Mouse (Mus musculus) liver, embryonic 11.5 days (tissue): ENCODE measurements at regions not wholly inside any gene's neighbourhood (a gene's known extent, or its start where the extent isn't known, plus 50 kb on each side); places are given as distances from the start of the nearest gene placed in this dataset.
A peak's percentile ranks its signal among the peaks of the same experiment; 100 is the strongest.

ENCODE experiments used
- ATAC-seq: fragments of 200-750 bp; cut with Nextera tagmentation; replicated peaks from 2 replicates; pipeline ENCODE4 v1.8.0; 2017; ENCODE audit warnings: moderate number of reproducible peaks, mild to moderate bottlenecking, moderate TSS enrichment, moderate library complexity; ENCODE audit not compliant: low FRiP score
- DNase-seq: peaks from one replicate; pipeline ENCODE4 v3.0.0-alpha.2; 2017; ENCODE audit warnings: low spot score
- H3K27ac ChIP-seq: fragments of 300-500 bp; sonication (generic); 2 replicates; pipeline ENCODE4 v1.5.1; 2014; ENCODE audit warnings: mild to moderate bottlenecking, low read depth, low read length, control low read depth
- H3K27me3 ChIP-seq: fragments of 300-500 bp; sonication (generic); replicated peaks from 2 replicates; pipeline ENCODE4 v1.6.1; 2014; ENCODE audit warnings: low read length, mixed read lengths; ENCODE audit not compliant: control insufficient read depth, insufficient read depth
- H3K36me3 ChIP-seq: fragments of 300-500 bp; sonication (generic); 2 replicates; pipeline ENCODE4 v1.6.1; 2014; ENCODE audit warnings: mild to moderate bottlenecking, low read length, moderate library complexity, mixed read lengths; ENCODE audit not compliant: control insufficient read depth, insufficient read depth
- H3K4me1 ChIP-seq: fragments of 300-500 bp; sonication (generic); replicated peaks from 2 replicates; pipeline ENCODE4 v1.6.1; 2014; ENCODE audit warnings: low read length, mixed read lengths; ENCODE audit not compliant: control insufficient read depth, insufficient read depth
- H3K4me2 ChIP-seq: fragments of 300-500 bp; sonication (generic); 2 replicates; pipeline ENCODE4 v1.6.1; 2014; ENCODE audit warnings: mild to moderate bottlenecking, control low read depth, moderate library complexity
- H3K4me3 ChIP-seq: fragments of 300-500 bp; sonication (generic); 2 replicates; pipeline ENCODE4 v1.5.1; 2014; ENCODE audit warnings: low read depth, low read length, control low read depth
- H3K9ac ChIP-seq: fragments of 300-500 bp; sonication (generic); 2 replicates; pipeline ENCODE4 v1.6.1; 2014; ENCODE audit warnings: low read depth, low read length, control low read depth
- H3K9me3 ChIP-seq: fragments of 300-500 bp; sonication (generic); 2 replicates; pipeline ENCODE4 v1.6.1; 2016; ENCODE audit warnings: low read length, inconsistent platforms, mixed read lengths; ENCODE audit not compliant: control insufficient read depth
- WGBS: fragments of 180-500 bp; shearing (Covaris S2); extraction: QIAGEN DNeasy Blood & Tissue Kit; methylation state at CpG from one replicate; pipeline ENCODE4 v1.1.7; 2014; 5-methylcytosine and 5-hydroxymethylcytosine counted together

DNA sequence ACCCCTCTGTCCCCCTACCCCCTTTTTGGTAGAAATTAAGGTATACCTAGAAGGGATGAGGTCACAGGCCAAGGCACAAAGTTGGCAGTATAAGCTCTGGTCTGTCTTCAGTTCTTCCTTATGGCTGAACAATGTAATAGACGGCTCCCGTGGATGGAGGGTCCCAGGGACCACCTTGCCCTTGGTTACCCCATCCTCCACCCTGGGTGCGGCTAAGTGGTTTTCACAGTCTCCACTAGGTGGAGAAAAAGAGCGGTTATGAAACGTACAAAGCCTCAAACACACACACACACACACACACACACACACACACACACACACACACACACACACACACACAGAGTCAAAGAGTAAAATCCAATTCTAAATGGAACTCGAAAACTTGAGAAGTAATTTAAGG, 93.1 kb downstream of the Nog start:
- no peak overlapping the region for H3K9ac ChIP-seq
- 48% methylated on average over 6 of the region's 6 CpGs for WGBS
- no peak overlapping the region for H3K4me3 ChIP-seq
- DNase-seq (no peak), ATAC-seq (no peak)
- H3K9me3 ChIP-seq, result no peaks in the 10 kb centered on the region
- H3K4me2 ChIP-seq, result no peak overlapping the region
- H3K27me3 ChIP-seq, result no peaks in the 10 kb centered on the region
- no peaks in the 10 kb centered on the region for H3K36me3 ChIP-seq
- no peaks in the 10 kb centered on the region for H3K4me1 ChIP-seq
- no peak overlapping the region for H3K27ac ChIP-seq

DNA sequence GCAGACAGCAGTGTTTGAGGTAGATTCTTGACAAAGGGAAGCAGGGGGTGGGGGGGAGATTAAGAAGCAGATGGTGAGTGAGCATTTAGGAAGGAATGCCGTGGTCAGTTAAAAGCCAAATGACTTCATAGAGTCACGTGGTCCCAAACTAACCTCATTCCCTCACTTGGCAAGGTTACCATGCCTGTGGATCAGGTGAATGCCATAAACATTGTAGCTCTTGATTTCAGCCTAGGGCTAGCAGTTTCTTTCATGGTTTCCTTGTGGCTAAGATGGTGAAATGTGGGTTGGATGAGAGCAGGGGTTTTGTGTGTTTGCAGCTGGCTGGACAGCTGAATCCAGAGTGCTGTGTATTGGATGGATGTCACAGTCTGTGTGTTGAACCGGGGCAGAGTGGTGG, 95.3 kb downstream of the Nog start:
- Histone ChIP-seq H3K36me3 (no peaks in the 10 kb centered on the region), H3K9ac (no peak overlapping the region), H3K27me3 (no peaks in the 10 kb centered on the region), H3K4me2 (no peak overlapping the region), H3K9me3 (no peaks in the 10 kb centered on the region), H3K4me1 (no peaks in the 10 kb centered on the region), H3K27ac (no peak overlapping the region), H3K4me3 (no peak overlapping the region)
- DNase-seq (no peak), ATAC-seq (no peak)
- 35% methylated on average over 3 of the region's 3 CpGs for WGBS

DNA sequence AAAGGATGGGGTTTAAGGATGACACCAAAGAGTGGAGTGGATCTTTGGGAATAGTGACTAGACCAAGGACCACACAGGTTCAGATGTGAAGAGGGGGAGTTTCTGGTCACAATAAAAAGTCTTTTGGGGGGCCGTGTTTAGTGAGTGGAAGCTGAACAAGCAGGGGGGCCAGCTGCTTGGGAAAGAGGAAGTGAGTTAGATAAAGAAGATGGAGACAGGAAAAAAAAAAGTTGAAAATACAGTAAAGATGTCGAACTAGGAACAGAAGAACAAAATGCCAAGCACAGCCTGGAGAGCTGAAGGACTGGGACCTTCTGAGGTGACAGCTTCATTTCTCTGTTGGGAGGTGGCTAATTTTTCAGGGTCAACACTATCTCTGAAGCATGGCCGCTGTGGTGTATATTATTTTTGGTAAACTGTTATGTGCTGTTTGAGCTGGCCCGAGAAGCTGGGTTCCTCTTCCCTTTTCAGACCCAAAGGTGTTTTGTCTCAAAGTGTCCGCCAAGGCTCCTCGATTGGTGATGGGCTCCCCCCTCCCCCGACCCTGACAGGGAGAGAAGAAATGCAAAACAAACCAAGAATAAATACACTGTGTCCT, 97.1 kb downstream of the Nog start:
- H3K4me1 ChIP-seq, result no peaks in the 10 kb centered on the region
- H3K27ac ChIP-seq, result no peak overlapping the region
- H3K36me3 ChIP-seq, result no peaks in the 10 kb centered on the region
- 42% methylated on average over 7 of the region's 7 CpGs for WGBS
- H3K9ac ChIP-seq, result no peak overlapping the region
- H3K27me3 ChIP-seq, result no peaks in the 10 kb centered on the region
- no peak overlapping the region for H3K4me3 ChIP-seq
- DNase-seq, result no peak
- H3K9me3 ChIP-seq, result no peaks in the 10 kb centered on the region
- H3K4me2 ChIP-seq, result no peak overlapping the region
- no peak for ATAC-seq

DNA sequence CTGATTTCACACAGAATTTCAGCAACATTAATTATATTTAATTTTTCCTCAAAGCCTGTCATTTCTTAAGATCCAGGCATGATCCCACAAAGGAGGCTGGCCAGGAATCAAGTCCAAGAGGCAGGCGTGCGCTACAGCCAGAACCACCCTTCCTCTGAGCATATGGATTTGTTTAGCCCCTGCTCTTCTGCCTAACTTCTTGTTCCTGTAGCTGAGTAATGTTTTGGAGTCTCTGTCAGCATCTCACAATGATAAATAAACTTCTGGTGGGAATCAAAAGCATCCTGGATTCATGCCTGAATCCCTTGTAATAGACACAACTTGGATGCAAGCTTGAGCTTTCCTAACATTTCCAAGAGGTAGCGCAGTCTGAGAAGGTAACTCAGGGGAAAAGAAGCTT, 101.7 kb downstream of the Nog start:
- Histone ChIP-seq H3K9ac (no peak overlapping the region), H3K4me2 (no peak overlapping the region), H3K27ac (no peak overlapping the region), H3K4me1 (no peaks in the 10 kb centered on the region), H3K36me3 (no peaks in the 10 kb centered on the region), H3K4me3 (no peak overlapping the region), H3K27me3 (no peaks in the 10 kb centered on the region), H3K9me3 (no peaks in the 10 kb centered on the region)
- no peak for DNase-seq
- ATAC-seq, result no peak
- WGBS, result 90% methylated on average over 3 of the region's 3 CpGs

DNA sequence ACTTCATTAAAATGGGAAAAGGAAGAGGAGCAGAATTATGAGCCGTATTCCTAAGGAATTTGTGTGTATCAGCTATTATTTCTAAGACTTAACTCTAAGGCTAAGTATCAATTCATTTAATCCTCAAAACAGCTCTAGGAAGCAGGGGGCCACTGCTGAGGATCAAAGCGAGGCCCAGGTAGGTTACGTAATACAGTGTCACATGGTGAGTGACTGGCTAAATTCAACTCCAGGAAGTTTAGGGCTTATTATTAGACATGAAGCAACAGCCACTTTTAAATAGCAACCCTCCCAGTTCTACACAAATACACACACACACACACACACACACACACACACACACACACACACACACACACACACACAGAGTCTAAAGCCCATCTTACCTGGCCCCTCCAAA, 109.3 kb downstream of the Nog start:
- Histone ChIP-seq H3K4me2 (no peak overlapping the region), H3K36me3 (no peaks in the 10 kb centered on the region), H3K27ac (no peak overlapping the region), H3K4me3 (no peak overlapping the region), H3K9me3 (no peaks in the 10 kb centered on the region), H3K27me3 (no peaks in the 10 kb centered on the region), H3K4me1 (no peaks in the 10 kb centered on the region), H3K9ac (no peak overlapping the region)
- no peak for DNase-seq
- 64% methylated on average over 3 of the region's 3 CpGs for WGBS
- no peak for ATAC-seq

DNA sequence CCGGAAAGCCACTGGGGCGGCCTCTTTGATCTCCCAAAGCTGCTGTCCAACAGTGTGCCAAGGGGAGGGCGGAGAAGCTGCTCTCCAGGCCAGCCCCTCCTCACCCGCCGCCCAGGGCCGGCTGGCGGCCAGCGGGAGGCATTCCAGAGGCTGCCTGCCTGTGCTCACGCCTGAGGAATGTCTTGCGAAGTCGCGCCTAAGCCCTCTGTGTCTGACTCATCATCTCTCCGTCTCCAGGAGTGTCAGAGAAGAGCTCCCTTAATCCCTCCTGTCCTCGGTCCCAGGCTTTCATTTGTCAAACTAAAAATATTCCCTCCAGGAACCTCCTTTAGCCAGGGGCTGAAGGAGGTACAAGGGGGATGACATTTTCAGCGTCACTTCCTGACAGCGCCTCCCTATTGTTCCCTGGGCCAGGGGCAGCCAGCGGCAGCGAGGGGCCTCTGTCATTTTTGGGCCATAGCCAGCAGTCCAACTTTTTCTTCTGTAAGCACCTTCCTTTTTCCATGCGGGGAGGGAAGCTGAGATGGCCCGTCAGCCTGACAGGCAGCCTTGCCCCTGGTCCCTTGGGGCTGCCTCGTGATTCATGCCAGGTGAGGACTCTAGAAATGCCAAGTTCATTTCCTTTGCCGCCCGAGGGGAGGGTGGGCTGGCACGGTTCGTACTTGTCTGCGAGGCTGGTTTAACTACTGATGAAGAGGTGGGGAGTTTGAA, 113.4 kb downstream of the Gm525 start:
- WGBS, result 10% methylated on average over 26 of the region's 26 CpGs
- Histone ChIP-seq H3K4me2 (peak overlapping the region; percentile 46), H3K4me1 (no peaks in the 10 kb centered on the region), H3K27me3 (peaks cover 7% of the 10 kb centered on the region), H3K27ac (no peak overlapping the region), H3K36me3 (no peaks in the 10 kb centered on the region), H3K9me3 (no peaks in the 10 kb centered on the region), H3K9ac (no peak overlapping the region), H3K4me3 (no peak overlapping the region)
- DNase-seq (peak; percentile 52), ATAC-seq (no peak)

DNA sequence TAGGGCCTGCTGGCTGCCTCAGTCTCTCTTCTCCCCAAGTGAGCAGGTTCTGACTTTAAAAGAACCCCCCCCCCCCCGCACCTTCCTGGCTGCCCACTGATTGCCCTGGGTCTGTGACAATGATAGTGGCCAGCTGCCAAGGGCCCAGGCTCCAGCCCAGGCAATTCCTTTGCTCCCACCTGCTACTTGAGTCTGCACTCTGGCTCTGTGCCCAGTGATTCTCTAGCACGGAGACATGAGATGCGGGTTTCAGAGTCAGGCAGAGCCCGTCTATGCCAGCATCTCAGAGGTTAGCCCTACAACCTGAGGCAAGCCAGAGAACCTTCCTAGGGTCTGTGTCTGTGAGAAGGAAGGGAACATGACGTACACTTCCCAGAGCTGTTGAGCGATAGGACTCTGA, 112.2 kb downstream of the Gm525 start:
- WGBS, result 85% methylated on average over 6 of the region's 6 CpGs
- no peak overlapping the region for H3K27ac ChIP-seq
- no peaks in the 10 kb centered on the region for H3K36me3 ChIP-seq
- ATAC-seq (no peak), DNase-seq (no peak)
- no peak overlapping the region for H3K4me3 ChIP-seq
- no peaks in the 10 kb centered on the region for H3K4me1 ChIP-seq
- peaks cover 7% of the 10 kb centered on the region for H3K27me3 ChIP-seq
- H3K9ac ChIP-seq, result no peak overlapping the region
- no peak overlapping the region for H3K4me2 ChIP-seq
- H3K9me3 ChIP-seq, result no peaks in the 10 kb centered on the region

DNA sequence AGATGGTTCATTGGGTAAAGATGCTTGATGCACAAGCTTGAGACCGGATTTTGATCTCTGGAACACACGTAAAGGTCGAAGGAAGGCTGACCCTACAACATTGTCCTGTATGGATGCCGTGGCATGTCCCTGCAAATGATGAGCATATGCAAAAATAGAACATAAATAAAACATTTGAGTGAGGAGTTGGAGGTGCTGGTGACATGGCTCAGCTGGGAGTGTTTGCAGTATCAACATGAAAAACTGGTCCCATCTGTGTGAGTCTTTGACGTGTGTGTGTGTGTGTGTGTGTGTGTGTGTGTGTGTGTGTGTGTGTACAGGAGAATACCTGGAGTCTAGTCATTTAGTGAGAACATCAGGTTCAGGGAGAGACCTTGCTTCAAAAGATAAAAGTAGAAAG, 107.8 kb downstream of the Gm525 start:
- H3K36me3 ChIP-seq, result no peaks in the 10 kb centered on the region
- no peaks in the 10 kb centered on the region; the same call in 1 of the 2 replicates for H3K27me3 ChIP-seq
- H3K4me3 ChIP-seq, result no peak overlapping the region
- H3K27ac ChIP-seq, result no peak overlapping the region
- 85% methylated on average over 5 of the region's 5 CpGs for WGBS
- H3K4me2 ChIP-seq, result no peak overlapping the region
- H3K4me1 ChIP-seq, result no peaks in the 10 kb centered on the region
- no peak overlapping the region for H3K9ac ChIP-seq
- no peak for DNase-seq
- H3K9me3 ChIP-seq, result no peaks in the 10 kb centered on the region
- no peak for ATAC-seq

DNA sequence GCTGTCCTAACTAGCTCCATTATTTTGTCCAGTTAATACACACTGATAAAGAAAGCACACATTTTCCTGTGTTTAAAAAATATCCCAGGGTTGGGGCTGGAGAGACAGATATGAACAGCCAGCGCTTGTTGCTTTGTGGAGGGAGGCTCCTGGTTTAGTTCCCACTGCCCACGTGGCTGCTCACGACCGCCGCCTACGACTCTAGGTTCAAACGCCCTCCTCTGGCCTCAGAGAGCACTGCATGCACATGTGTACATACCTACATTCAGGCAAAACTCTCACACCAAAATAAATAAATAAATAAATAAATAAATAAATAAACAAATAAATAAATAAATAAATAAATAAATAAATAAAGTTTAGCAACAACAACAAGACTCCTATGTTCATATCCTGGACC, 104.8 kb downstream of the Gm525 start:
- DNase-seq (no peak), ATAC-seq (no peak)
- H3K4me3 ChIP-seq, result no peak overlapping the region
- no peak overlapping the region for H3K4me2 ChIP-seq
- no peak overlapping the region for H3K27ac ChIP-seq
- no peaks in the 10 kb centered on the region for H3K9me3 ChIP-seq
- no peaks in the 10 kb centered on the region for H3K36me3 ChIP-seq
- 89% methylated on average over 7 of the region's 7 CpGs for WGBS
- no peaks in the 10 kb centered on the region; the same call in 1 of the 2 replicates for H3K27me3 ChIP-seq
- H3K9ac ChIP-seq, result no peak overlapping the region
- no peaks in the 10 kb centered on the region for H3K4me1 ChIP-seq
